Mouse (Mus musculus): ENCODE measurements around the gene Slc6a3.

- no peak for TF ChIP-seq CTCF (IDR thresholded peaks at IDR 0.05; ENCODE audit: low read depth)
- no peak for TF ChIP-seq EP300 (IDR thresholded peaks at IDR 0.05; ENCODE audit: low read depth)
These were observed 66.5 kb downstream of the Slc6a3 start for GRCm38 (mm10) chr13:73603046-73603445.
